Mouse (Mus musculus): ENCODE measurements around the gene Eif4e3.

Eif4e3 gene

GRCm38 (mm10) chr6:99665457-99666317 lies 884 bp downstream of the Eif4e3 start:
- DNase-seq (ENCODE audit: low read depth, low spot score): no peak

DNA sequence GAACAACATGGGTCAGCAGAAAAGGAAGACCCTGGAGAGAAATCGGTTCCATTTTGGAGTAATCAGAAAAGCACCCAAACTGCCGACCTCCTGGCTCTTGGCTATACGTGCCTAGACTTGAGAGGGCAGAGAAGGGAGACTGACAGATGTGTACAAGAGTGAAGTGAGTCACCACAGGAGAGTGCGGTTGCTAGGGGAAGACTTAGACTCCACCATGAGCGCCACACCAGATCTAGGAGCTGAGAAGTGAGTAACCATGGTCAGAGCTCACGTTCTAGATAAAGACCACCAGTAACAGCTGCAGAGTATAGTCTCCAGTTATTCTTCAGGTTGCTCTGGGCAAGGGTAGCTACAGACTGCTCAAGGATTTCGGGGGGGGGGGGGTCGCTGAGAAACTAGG lies 3.3 kb downstream of the Eif4e3 start:
- DNase-seq (ENCODE audit: low read depth, low spot score): no peak

DNA sequence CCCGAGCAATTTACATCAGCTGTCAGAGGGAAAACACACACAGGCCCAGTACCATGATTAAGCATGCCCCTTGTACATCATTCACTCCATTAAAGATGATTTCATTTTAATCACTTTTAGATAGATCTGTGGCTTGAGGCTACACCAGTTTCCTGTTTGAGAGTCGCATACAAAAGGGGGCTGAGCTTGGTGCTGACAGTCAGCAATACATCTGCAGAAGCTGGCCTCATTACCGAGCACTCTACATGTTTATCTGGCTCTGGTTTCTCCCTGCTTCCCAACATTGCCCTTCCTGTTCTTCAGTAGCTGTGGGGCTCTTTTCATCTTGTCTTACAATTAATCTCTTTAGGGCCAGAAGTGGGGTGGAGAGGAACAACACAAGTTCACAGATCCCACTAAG lies 6.1 kb downstream of the Eif4e3 start:
- DNase-seq (ENCODE audit: low read depth, low spot score): no peak

DNA sequence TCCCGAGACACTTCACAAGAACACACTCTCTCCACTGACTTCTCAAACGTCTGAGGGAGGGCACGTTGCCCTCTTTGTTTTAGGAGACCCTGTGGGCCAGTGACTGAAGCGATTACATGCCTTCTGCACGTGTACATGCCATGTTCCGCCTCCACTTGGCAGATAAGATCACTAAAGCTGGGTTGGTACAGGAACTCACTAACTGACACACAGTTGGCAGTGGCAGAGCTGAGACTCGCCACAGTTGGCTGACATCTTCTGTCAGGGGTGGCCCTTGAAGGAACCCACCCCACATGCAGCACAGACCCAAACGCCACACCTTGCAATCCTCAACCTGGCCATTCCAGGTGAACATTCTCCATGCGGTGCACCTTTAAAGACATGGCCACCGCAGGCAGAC lies 8.0 kb downstream of the Eif4e3 start:
- no peak for DNase-seq (ENCODE audit: low read depth, low spot score)

GRCm38 (mm10) chr6:99656088-99656487 lies 10.5 kb downstream of the Eif4e3 start:
- no peak for DNase-seq (ENCODE audit: low read depth, low spot score)

GRCm38 (mm10) chr6:99655488-99655887 lies 11.1 kb downstream of the Eif4e3 start:
- no peak for DNase-seq (ENCODE audit: low read depth, low spot score)

DNA sequence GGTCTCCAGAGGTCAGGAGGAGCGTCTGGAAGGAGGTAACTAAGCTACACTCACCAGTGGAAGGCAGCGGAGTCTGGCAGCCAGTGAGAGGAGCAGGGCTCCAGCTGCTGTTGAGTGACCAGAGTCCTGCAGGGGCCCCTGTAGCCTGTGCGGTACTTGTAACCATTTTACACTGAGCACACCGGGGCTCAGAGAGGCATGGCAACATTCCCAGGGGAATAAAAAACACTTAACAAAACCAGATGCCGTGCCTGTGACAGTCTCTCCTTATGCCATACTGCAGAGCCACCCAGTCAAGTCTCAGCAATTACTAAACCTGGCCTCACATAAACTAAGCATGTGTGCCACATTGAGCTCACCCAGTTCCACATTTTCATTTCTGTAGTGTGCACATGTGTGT lies 12.2 kb downstream of the Eif4e3 start:
- DNase-seq (ENCODE audit: low read depth, low spot score): no peak

DNA sequence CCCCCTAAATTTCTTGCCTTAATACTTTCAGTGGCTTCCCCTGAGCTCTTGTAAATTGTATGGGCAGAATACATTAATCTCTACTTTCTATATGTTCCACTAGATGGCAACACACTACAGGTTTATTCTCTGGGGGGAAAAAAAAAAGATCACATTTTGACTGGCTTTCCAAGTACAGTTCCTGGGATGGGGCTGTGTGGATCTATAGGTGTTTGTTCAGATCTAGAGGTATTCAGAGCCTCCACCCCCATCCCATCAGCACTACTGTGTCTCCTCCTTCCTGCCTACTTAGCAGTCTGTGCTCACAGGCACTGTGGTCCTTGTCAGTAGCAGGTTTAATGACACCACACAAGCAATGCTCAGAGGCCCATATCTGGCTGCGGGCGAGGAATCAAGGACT lies 14.2 kb downstream of the Eif4e3 start:
- no peak for DNase-seq (ENCODE audit: low read depth, low spot score)

DNA sequence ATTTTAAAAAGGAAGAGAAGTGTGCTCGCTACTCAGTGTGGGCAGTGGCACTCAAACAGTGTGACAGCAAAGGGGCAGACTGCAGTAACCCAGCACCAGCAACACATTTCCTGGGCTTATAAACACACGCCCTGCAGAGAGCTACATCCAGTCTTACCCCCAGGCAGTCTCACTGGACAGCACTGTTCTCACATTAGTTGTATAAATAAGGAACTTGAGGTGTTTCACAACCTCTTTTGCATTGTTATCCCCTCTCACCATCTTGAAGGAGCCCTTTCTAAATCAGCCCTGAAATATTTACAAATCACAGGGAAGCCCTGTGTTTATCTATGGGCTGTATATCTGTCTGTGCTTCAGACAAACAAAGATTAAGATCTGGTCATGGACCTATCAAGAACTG lies 17.3 kb downstream of the Eif4e3 start:
- no peak for DNase-seq (ENCODE audit: low read depth, low spot score)

- DNase-seq (ENCODE audit: low read depth, low spot score): no peak
Measured at GRCm38 (mm10) chr6:99646344-99646743, 20.2 kb downstream of the Eif4e3 start.

GRCm38 (mm10) chr6:99644876-99645275 lies 21.7 kb downstream of the Eif4e3 start:
- DNase-seq (ENCODE audit: low read depth, low spot score): no peak

GRCm38 (mm10) chr6:99644386-99644785 lies 22.2 kb downstream of the Eif4e3 start:
- DNase-seq (ENCODE audit: low read depth, low spot score): no peak

DNA sequence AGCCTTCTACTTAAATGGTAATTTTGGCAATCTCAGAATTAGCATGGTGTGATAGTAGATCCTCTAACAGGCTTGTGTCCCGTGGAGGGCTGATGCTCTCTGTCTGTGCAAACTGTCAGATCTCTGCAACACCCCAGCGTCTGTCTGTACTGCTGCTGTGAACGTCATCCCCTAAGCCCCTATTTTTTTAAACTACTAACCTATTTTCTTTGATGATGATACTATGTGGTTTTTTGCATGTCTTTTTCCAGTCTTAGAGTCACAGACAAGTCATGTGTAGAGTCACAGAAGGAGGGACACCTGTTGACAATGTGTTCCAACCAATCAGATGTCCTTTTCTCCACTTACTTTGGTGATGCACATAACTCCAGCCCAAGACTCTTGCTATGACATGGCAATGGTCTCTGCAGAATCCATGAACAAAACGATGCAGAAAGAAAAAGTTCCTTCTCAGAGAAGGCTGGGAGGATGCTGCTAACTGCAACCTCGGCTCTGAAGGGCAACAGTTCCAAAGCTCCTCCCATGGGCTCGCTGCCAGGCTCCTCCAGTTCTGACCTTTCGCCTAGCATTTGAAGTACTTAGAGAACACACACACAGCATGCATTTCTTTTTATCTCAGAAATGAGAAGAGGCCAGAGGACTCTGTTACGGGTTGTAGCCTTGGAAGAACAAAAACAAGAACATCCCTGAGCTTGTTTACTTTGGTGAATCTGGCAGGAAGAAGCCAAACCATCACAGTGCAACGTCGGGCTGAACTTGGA lies 23.0 kb downstream of the Eif4e3 start:
- DNase-seq (ENCODE audit: low read depth, low spot score): no peak

GRCm38 (mm10) chr6:99637456-99637855 lies 29.1 kb downstream of the Eif4e3 start:
- DNase-seq (ENCODE audit: low read depth, low spot score): no peak

GRCm38 (mm10) chr6:99636801-99637200 lies 29.8 kb downstream of the Eif4e3 start:
- DNase-seq (ENCODE audit: low read depth, low spot score): no peak

- no peak for DNase-seq (ENCODE audit: low read depth, low spot score)
Measured at GRCm38 (mm10) chr6:99636121-99636520, 30.4 kb downstream of the Eif4e3 start.

- DNase-seq (ENCODE audit: low read depth, low spot score): no peak
Measured at GRCm38 (mm10) chr6:99632121-99632980, 34.2 kb downstream of the Eif4e3 start.

DNA sequence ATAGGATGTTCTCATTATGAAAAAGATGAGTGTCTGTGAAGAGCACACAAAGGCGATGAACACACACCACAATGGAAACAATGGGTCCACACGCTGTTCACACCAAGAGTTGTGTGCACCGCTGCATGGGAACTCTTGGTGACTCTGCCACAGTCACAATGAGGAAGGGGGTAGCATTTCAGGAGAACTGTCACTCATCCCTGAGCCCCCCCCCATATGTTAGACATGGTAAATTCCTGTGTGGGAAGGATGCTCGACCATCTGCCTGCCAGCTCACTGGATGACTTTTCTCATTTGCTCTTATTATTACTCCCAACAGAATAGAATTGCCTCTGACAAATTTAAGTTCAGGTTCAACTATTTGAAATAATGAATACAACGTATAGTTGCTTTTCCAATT lies 34.9 kb downstream of the Eif4e3 start:
- no peak for DNase-seq (ENCODE audit: low read depth, low spot score)

GRCm38 (mm10) chr6:99629726-99630458 lies 36.7 kb downstream of the Eif4e3 start:
- no peak for DNase-seq (ENCODE audit: low read depth, low spot score)

DNA sequence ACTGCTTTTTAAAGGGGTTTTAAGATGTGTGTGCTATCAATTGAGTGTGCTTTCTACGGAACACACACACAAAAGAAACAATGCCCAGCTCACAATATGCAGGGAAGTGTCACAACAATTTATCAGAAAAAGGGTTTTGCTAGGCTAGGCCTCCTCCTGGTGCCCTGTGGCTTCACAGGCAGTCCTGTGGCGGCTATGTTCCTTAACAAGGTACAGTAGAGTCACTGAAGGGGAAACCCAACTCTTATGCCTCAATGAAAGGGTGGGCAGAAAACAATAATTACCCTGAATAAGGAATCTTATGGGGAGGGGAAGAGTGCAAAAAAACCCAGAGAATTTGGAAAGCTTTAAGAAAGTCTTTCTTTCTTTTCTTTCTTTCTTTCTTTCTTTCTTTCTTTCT lies 40.2 kb downstream of the Eif4e3 start:
- no peak for DNase-seq (ENCODE audit: low read depth, low spot score)

- no peak for DNase-seq (ENCODE audit: low read depth, low spot score)
Measured at GRCm38 (mm10) chr6:99625803-99626202, 40.8 kb downstream of the Eif4e3 start.
